Mouse (Mus musculus) T-cell, adult 2 months (primary cell): ENCODE measurements around the gene Arhgef25.
A peak's percentile ranks its signal among the peaks of the same experiment; 100 is the strongest.

Experiments used
- DNase-seq: peaks from one replicate; pipeline ENCODE4 v3.0.0; 2022; ENCODE audit warnings: low spot score

Gene Arhgef25

GRCm38 (mm10) chr10:127189651-127190381 lies at the start of gene Arhgef25:
TSS of gene Arhgef25 (minus strand) at chr10:127190083.
- DNase-seq: no peak

GRCm38 (mm10) chr10:127238241-127238824 lies 48.5 kb upstream of the Arhgef25 start:
- DNase-seq: no peak

DNA sequence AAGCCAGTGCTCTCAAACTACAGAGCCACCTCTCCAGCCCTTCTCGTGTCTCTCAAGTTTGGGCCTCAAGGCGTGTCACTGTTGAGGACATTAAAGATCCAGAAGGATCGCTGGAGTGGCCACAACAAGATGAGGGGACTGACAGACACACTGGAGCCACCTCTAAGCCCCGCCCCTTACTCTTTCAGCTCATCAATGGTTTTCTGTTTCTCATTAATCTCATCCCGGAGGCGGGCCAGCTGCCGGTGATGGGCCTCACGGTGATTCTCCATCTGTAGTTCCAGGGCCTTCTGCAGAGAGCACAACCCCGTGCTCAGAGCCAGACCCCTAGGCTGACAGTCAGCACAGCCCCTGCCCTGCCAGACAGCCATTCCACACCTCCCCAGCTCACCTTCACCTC lies 46.7 kb upstream of the Arhgef25 start:
- DNase-seq: no peak

DNA sequence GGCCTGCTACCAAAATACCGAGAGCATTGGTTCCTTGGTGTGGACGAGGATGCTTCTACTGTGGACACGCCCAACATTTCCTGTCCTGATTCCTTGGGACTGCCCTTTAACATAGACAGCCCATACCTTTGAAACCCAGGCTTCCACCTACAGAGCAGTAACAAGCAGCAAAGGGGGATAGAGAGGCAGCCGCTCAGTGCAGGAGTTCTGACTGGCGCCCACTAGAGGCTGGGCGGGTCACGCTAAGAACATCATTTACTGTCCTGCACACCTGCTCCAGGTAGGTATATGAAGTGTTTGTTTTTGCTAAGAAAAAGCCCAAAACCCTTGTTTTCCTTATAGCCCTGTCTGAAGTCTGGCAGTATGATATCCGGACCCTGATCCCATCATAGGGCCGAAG lies 43.3 kb upstream of the Arhgef25 start:
- DNase-seq: peak; percentile 17

DNA sequence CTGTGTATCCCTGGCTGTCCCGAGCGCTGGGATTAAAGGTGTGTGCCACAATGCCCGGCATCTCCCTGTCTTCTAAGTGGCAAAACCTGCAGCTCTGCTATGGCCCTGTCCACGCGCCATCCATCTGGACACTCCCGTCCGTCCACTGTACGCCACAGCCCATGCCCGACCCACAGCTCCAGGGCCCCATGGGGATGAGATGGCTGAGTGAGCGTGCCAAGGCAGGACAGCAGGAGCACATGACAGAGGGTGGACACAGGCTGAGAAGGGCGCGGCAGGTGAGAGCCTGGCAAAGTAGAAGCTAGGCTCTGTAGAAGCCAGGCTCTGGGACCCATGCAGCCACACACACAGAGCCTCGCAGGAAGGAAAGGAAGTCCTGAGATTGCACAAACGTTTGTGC lies 41.9 kb upstream of the Arhgef25 start:
- DNase-seq: no peak

DNA sequence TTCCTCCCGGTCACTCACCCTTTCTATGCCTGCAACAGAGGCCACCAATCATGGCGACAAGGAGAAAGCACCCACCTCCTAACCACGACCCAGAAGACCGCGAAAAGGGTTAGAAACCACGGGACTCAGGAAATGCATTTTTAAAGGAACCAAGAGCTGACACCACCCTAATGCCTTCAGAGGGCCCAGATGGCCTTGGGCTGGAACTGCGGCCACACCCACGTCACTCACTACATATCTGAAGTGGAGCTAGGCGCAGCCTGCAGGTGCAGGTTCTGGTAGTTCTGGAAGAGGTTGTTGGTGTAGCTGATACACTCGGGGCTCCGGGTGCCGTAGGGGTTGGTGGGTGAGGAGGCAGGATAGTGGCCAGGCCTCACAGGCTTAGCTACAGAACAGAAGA lies 40.8 kb upstream of the Arhgef25 start:
- no peak for DNase-seq

- peak; percentile 48 for DNase-seq
Measured at GRCm38 (mm10) chr10:127228897-127229296, 39.0 kb upstream of the Arhgef25 start.

GRCm38 (mm10) chr10:127227163-127227562 lies 37.3 kb upstream of the Arhgef25 start:
- DNase-seq: no peak

DNA sequence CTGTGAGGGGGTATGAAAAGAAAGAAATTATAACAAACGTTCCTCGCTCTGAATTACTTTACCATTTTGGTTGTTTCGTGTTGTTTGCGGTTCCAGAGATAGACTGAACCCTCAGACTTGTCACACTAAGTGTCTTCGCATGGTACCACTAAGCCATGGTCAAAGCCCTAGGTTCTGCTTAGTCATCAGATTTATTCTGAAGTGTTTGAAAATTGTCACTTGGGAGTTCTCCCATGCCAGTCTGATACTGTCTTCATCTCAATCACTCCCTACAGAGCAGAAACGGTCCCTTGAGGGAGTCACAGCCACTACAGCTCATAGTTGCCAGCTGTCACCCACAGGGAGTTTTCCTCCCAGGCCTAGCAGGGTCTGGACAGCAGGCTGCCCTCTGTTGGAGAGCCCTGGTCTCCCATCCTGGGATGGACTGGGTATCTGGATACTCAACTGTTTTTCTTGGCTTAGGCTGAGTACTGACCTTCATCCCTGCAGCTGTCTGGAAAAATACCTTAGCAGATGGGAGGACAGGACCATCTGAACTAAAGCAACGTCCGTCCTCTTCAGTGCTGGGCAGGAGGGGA lies 36.5 kb upstream of the Arhgef25 start:
- DNase-seq: no peak

DNA sequence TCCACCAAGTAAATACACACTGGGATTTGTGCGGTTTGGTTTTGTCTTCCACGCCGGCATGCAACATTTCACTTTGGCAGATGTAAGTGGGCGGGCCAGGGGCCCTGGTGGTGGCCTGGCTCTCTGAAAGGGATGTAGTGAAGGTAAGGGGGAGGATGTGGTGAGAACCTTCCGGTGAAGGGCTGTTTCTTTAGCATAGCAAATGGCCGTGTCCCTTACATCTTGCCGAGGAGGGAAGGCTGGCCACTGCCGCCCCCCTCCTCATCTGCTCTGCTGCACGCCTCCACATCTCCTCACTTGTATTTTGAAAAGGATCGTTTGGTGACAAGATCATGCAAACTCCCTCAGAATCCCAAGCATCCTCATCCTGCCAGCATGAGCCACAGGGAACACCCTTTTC lies 35.8 kb upstream of the Arhgef25 start:
- peak; percentile 56 for DNase-seq

DNA sequence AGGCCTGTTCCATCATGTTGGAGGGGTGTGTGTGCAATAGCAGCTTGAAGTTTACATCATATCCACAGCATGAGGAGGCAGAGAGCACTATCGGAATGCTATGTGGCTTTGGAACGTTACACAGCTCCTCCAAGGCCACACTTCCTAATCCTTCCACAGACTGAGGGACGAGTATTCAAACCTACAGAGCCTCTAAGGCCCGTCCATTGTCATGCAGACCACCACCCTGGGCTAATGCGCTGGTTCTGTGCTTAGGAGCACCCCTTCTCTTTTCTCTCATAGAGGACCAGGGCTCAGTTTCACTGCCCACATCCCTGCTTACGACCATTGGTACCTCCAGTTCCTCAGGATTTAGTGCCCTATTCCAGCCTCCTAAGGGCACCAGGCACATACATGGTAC lies 35.3 kb upstream of the Arhgef25 start:
- no peak for DNase-seq

- no peak for DNase-seq
Measured at GRCm38 (mm10) chr10:127218339-127218738, 28.5 kb upstream of the Arhgef25 start.

DNA sequence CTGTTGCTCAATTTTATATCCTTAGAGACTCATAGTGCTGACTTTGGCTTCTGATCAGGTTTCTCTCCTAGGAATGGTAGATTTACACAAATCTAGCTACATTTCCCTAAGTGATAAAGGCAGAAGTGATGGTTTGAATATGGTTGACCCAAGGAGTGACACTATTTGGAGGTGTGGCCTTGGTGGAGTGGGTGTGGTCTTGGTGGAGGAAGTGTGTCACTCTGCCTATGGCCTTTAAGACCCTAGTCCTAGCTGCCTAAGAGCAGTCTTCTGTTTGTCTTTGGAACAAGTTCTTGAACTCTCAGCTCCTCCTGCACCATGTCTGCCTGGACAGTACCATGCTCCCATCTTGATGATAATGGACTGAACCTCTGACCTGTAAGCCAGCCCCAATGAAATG lies 27.3 kb upstream of the Arhgef25 start:
- no peak for DNase-seq

GRCm38 (mm10) chr10:127216456-127216855 lies 26.6 kb upstream of the Arhgef25 start:
- no peak for DNase-seq

DNA sequence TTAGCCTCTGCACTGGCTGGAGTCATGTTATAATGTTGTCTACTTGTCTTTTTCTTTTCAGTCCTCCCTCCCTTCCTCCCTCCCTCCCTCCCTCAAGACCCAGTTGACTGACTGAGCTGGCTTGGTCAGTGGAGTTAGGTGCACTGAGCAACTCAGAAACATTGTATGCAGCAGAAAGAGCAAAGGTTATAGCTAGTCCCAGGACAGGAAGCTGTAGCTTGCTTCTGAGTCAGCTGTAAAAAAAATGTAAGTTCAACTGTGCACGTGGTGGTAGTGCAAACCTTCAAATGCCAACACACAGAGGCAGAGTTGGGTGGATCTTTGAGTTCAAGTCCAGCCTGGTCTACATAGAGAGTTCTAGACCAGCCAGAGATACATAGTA lies 24.5 kb upstream of the Arhgef25 start:
- no peak for DNase-seq

GRCm38 (mm10) chr10:127213704-127214421 lies 24.0 kb upstream of the Arhgef25 start:
- DNase-seq: no peak

DNA sequence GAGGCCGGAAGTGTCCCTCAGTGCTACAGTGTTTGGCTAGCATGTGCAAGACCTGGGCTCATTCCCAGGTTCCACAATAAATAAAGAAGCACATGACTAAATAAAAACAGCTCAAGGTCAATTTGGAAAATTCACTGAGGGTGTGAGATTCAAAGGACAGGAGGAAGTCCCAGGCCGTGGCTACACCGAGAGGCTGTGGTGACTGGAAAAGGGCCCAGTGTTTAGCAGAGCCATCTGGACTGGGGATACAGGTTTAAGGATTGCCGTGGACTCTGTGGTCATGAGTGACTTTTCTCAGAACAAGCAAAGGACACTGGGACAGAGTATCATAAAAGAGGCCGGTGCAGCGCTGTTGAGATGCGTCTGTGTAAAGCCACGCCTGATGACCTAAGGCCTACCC lies 23.4 kb upstream of the Arhgef25 start:
- DNase-seq: no peak

- DNase-seq: peak; percentile 94
Measured at GRCm38 (mm10) chr10:127211414-127211854, 21.6 kb upstream of the Arhgef25 start, which contains the start of gene Pip4k2c. TSS of gene Pip4k2c (minus strand) at chr10:127211585.

DNA sequence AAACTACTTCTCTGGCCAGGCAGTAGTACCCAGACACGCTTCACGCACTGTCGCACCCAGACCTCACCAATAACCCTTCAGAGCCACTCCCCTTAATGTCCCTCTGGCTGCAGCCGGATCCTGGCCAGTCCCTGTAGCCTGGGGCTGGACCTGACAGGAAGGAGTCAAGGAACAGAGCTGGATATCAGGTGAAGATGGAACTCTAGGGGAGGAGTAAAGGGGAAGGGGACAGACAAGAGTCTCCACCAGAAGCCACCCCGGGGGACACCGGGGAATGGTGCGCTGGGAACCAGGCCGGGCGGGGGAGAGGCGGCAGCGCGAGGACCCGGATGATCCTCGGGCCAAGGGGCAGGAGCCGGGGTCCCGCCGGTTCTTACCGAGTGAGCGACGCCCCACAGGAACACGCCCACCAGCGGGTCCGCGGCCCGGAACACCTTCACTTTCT lies 21.1 kb upstream of the Arhgef25 start:
- DNase-seq: no peak

DNA sequence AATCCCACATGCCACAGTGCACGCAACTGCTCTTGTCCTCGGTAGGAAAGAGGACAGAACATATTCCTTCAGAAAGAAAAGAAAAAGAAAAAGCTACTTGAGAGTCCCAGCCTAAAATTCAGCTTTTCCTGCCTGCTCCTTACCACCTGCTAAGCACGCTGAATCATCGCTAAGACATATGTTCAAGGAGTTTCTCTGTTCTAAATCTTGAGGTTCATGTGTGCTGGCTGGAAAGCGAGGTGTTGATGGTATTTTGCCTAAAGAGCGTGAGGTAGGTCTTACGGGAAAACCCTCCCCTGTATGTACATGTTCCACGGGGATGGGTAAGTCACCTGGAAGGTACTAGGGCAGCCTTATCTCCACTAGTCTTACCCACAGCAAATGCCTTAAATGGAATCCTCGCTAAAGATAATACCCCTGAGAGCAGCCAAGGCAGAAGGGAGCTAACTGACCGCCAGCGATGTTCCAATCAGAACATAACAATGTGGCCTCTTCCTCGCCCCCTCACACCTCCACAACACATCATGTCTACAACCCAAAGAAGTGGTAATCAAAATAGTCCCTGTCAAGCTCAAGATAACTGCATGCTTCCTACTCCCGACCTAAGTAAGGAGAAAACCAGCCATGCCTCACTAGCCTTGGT lies 20.2 kb upstream of the Arhgef25 start:
- DNase-seq: no peak

GRCm38 (mm10) chr10:127208921-127209320 lies 19.0 kb upstream of the Arhgef25 start:
- no peak for DNase-seq

DNA sequence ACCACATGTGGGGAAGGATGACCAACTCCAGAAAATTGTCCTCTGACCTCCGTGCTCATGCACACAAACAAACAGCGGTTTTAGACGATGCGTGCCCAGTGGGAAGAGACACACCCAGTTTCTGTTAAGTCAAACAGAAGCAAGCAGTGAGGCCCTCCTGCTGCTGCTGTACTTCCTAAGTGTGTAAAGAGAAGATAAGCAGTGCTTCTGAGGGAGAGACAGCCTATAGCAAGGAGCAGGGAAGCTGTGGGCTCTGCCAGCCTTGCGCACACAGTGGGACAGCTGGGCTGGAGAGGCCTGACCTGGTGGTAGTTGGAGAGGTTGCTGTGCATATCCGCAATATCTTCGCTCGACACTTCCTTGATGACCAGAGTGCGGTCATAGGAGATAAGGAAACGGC lies 15.5 kb upstream of the Arhgef25 start:
- no peak for DNase-seq
